Mouse (Mus musculus) layer of hippocampus, postnatal 36 days (tissue): ENCODE measurements around the gene Sash1. TPM values are rescaled to one million over a fixed set of nuclear protein-coding genes. Genes with fewer than 3 reads are reported as not detected.
A peak's percentile ranks its signal among the peaks of the same experiment; 100 is the strongest.

Source experiments
- DNase-seq, 2 experiments: peaks; one replicate each; pipeline ENCODE4 v3.0.0; 2022
- total RNA-seq, 2 experiments: library from RNA; stranded (reverse); gene quantifications; 2 replicates each; pipeline ENCODE4 v1.2.3; 2021

Sash1 gene
- total RNA-seq, 2 experiments from 2014 or later = 79.8 to 81.5 TPM

GRCm38 (mm10) chr10:8789096-8789495, 96.8 kb downstream of the Sash1 start:
- DNase-seq = no peak

DNA sequence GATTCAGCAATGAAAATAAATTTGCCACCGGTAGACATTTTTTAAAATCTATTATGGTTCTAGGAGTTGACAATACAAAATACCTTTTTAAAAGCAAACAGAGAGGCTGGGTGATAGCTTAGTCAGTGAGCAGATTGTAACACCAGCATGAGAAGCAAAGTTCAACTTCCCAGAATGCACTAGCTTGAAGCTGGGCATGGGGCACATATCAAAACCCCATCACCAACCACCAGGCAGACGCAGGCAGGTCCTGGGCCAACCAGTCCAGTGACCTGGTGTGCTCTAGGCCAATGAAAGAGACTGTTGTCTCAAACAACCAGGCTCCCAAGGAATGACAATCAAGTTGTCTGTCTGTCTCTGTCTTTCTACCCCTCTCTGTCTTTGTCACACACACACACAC, 98.6 kb downstream of the Sash1 start:
- DNase-seq = no peak

DNA sequence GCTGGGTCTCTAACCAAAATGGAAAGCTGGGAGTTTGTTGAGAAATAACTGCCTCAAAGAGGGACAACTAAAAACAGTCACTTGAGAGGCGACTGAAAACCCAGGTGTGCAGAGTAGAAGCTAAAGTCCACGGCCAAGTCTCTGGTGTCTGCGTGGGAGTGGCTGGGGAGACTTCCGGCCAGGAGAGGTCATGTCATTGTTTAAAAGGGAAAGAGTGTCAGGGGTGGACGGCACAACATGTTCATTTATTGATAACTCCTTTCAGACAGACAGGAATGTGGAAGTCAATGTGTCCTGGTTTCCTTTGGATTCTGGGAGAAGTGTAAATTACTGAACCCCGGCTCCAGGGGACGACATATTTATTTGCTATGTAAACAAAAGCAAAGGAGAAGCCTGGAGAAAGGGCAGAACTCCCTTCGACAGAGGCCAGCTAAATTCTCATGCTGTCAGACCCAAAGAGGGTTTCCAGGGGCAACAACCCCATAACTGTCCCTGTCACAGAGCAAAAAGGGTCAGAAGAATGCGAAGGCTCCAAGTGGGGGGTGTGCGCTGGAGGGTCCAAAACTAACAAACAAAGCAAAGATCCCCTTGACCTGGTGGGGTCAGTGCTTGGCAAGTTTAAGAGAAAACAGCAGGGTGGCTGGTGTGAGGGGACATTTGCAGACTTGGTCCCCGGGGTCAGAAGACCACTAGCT, 100.3 kb downstream of the Sash1 start:
- no peak for DNase-seq

DNA sequence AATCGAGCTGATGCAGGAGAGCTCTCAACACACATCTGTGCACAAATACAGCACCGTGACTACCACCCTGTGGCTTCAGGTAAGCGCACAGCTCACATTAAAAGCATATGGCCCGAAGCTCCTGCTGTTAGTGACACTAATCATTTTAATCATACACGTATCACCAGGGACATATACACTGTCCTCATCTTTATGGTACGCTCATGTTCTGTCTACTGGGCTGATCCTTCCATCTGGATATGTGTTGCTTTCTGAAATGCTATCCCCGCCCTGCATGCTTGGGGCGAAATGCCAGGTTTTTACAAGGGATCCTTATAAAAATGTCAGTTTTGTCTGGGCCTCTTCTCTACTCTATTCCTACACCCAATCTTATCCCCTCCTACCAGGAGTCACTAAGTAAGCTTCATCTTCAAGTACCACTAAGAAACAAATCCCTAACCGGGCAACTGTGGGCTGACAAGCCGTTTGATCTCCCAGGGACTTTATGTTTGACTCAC, 103.9 kb downstream of the Sash1 start:
- DNase-seq = no peak

DNA sequence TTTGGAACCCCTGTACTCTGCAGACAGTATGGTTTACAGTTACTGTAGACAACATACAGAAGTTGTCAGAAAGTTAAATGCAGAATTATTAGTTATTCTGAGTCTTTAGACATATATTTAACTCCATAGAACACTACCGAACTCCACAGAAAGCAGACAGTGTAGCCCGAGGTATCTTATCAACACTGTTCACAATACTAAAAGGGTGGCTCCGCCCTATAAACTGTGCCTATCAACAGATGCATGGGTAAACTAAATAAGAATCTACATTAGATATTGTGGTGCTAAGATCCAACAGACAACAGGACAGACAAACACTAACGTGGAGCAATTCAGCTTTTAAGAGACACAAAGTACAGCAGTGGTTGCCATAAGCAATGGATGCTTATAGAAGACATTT, 106.0 kb downstream of the Sash1 start:
- DNase-seq = no peak

DNA sequence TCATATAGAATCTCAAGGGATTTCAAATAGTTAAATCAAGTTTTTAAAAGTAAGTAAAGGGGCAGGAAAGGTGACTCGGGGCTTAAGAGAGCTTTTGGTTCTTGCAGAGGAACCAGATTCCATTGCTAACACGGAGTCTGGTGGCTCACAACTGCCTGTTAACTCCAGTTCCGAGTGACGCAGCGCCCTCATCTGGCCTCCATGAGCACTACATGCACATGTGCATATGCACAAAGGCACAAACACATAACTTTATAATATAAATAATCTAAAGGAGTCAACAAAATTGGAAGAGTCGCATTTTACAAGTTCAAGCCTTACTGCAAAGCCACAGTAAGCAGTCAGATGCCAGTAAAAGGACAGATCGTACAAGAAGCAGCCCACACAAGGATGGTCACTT, 107.0 kb downstream of the Sash1 start:
- DNase-seq = no peak

GRCm38 (mm10) chr10:8777552-8778253, 108.2 kb downstream of the Sash1 start:
- DNase-seq = no peak

GRCm38 (mm10) chr10:8776791-8777190, 109.1 kb downstream of the Sash1 start:
- DNase-seq = no peak

DNA sequence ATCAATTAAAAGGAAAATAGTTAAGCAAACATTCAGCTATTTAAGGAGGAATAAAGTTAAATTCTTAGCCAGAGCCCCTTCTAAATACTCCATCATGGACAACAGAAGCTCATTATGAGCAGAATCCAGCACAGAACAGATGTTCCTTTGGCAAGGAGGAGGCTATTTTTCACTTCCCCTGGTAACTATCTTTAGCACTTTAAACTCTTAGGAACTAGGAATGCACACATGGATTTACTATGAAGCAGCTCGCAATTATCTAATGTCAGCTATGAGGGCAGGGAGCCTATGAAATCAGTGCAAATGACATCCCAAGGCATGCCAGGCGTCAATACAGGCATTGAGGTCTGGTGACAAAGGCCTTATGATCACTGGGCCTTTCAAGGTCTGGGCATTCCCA, 110.1 kb downstream of the Sash1 start:
- DNase-seq = no peak

DNA sequence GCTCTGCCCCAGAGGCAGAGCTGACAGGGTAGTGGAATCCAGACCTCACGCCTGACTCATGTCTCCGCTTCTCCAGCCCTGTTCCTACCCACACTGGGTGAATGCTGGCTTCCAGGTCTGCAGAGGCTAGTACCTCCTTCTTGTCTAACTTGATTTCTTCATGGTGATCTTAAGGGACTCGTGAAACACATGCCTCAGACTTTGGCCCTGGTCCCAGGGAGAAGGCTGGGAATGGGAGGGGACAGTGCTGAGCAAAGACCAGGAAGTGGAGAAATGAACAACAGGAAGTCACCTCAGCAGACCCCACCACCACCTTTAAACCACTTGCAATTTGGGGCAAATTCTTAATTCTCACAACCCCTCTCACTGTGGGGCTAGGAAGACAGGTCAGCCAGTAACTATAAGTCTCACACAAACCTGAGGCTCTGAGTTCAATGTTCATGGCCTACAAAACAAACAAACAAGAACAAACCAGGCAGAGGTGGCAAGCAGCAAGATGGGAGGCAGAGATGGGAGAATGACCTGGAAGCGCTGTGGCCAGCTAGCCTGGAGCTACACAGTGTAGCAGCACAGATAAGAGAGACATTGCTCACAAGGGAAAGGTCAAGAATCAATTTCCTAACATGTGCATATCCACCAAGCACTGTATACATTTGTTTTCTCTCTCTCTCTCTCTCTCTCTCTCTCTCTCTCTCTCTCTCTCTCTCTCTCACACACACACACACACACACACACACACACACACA, 113.2 kb downstream of the Sash1 start:
- DNase-seq = no peak

- DNase-seq = no peak
Measured at GRCm38 (mm10) chr10:8770931-8771653, 114.8 kb downstream of the Sash1 start.

GRCm38 (mm10) chr10:8768654-8769053, 117.2 kb downstream of the Sash1 start:
- DNase-seq = no peak

- DNase-seq = no peak
Measured at GRCm38 (mm10) chr10:8767381-8767780, 118.5 kb downstream of the Sash1 start.

DNA sequence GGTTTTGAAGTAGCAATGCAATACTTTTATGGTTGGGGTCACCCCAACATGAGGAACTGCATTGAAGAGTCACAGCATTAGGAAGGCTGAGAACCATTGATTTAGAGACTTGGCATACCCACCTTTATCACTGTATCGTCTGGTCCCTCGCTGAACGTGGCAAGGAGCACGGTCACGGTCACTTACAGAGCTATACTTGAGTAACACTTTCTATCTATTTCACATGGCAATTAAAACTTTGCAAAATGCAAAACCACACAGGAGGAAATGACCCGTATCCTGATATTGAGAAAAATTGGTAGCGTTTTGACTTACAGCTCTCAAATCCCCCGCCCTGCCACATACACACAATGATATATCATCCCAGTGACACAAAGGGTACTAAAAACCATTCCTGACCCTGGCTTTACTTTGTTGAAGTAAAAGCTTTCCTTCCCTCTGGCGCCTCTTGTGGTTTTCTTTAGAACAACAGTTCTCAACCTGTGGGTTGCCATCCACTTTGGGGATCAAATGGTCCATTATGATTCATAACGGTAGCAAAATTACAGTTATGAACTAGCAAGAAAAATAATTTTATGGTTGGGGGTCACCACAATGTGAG, 119.8 kb downstream of the Sash1 start:
- DNase-seq = no peak

- no peak for DNase-seq
Measured at GRCm38 (mm10) chr10:8762771-8763170, 123.1 kb downstream of the Sash1 start.

DNA sequence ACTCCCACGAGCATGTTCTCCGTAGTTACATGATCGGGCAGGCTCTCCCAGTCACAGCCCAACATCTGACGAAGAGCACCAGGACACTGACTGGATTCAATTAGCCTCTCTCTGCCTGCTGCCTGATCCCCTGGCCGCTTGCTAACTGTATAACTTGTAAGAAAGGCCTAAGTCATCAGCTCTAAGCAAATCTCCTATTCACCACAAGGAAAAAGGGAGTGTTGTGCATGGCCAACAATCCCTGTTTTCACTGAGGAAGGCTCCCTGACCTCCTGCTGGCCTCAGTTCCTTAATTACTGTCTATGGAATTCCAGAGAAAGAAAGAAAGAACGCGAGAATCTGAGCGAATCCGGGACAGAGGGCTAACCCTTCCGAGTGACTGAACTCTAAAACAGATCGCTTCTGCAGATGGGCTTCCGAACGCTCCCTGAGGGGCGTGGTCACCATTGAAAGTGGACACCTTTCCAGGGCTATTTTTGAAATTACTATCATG, 123.6 kb downstream of the Sash1 start:
- no peak for DNase-seq

DNA sequence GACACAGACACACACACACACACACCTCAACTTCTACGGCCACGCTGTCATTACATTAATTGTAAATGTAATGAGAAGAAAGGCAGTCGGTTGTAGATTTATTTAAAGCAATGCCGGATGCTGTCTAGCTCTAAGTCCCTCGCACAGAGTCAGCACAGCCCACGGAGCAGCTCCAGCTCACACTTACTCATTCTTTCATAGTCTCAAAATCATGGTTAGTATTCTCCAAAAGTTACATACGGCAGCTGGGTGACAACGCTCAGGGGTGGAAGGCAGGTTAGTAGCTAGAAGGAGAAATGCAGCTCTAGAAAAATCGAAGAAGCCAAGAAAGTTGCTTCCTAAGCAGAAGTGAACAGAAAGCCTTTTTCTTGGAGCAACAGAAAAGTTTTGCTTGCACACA, 124.2 kb downstream of the Sash1 start:
- no peak for DNase-seq

DNA sequence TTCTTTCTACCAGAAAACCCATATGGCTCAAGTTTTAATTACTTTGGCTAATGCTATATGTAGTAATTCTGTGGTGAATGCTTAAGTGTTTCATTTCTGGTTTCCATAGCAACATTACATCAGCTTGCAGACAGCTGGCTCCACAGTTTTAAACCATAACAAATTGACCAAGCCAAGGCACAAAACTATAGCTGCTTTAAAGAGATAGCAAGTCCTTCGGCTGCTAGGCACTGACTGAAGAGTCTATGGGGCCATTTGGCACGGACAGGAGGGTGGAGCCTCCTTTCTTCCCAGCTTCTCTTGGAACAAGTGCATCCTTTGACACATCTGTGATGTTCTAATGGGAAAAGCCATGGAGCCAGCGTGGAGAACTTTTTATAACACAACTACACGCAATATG, 125.3 kb downstream of the Sash1 start:
- no peak for DNase-seq

GRCm38 (mm10) chr10:8759228-8759627, 126.6 kb downstream of the Sash1 start:
- DNase-seq = no peak

GRCm38 (mm10) chr10:8757429-8757931, 128.4 kb downstream of the Sash1 start:
- peak in 1 of 2 experiments; percentile 24 for DNase-seq

DNA sequence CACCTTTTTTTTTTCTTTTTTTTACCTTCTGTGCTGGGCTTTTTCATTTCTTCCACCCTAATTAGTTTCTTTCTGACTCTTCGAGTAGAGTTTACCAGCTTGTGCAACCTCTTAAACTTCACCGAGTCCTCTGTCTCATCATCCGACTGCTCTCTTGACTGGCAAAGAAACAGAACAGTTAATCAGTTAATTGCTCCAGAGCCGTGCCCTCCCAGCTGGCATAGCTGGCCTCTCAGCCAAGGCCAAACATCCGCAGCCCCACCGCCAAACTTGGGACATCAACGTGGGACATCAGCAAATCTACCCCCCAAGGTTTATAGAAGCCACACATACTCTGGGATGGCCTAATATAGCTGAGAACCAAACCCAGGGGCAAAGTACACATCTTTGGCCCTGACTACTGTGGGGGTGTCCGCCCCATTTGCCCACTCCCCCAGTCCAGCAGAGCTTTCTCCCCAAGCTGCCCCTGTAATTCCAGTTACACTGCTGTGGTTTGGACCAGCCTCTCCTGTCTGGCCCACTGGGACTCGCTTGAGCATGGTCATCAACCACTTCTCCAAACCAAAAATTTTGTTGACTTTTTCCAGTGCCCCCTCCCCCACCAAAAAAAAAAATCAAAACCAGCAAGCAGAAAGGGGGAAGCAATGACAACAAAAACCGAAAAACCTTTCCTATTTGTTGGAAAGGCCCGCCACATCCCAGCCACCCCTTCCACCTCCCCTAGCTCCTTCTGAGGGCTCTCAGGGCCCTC, 129.1 kb downstream of the Sash1 start:
- DNase-seq = no peak
